Mouse (Mus musculus): ENCODE measurements around the gene A930018P22Rik. TPM values are rescaled to one million over a fixed set of nuclear protein-coding genes. Genes with fewer than 3 reads are reported as not detected.

Gene A930018P22Rik
- polyA plus RNA-seq, 1 experiment, result 0.42 TPM

- no peak for TF ChIP-seq GATA1 (IDR thresholded peaks at IDR 0.05; ENCODE audit: low read length)
These were observed 28.2 kb downstream of the A930018P22Rik start for GRCm38 (mm10) chr2:104150608-104151397.

DNA sequence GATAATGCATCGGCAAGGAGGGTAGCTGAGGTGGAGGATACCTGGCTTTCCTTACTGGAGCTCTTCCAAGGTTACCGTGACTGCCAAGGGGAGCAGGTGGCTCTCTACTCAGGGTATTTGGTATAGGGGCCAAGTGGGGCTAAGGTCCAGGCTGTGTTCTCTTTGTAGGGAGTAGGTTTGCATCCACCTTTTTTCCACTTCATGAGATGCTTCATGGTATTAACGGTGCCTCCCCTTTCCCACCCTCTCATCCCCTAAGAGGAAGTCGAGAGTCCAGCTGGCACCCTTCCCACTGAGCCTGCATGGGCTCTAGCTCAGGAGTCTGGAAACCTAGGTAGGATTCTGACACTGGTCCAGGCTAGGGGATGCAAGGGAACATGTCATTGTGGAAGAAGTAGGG is 30.8 kb downstream of the A930018P22Rik start:
- no peak for TF ChIP-seq GATA1 (IDR thresholded peaks at IDR 0.05; ENCODE audit: low read length)

DNA sequence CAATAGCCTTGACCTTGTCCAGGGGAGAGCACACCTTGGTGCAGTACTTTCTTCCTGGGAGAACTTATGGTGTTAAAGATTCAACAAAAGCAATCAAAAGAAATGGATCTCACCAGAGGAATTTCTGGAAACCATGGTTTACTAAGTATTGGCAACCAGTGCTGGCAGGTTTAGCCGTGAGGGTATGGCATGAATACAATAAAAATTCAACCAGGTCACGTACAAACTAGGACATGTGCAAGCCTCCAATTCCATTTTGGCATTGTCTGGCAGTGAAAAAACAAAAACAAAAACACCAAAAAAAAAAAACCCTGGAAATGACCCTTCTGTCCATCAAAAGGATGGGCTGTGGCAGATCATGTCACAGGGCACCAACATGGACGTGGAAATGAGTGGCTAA is 31.3 kb downstream of the A930018P22Rik start:
- no peak for TF ChIP-seq GATA1 (IDR thresholded peaks at IDR 0.05; ENCODE audit: low read length)

DNA sequence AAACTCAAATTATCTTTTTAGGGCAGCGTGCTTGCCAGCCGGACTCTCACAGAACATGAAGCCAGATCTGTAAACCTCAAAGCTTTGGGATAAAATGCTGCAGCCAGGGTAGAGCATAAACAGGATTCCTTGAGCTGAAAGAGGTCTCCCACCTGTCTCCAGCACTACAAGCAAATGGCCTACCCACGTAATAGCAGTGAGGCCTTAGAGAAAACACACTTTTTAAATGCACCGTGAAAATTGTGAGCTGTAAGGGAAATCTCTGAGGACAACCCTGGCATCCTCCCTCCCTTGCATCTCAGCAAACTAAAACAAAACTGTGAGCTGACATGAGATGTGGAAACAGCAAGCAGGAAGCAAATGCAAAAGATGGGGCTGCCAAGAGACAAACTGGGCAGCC is 35.3 kb downstream of the A930018P22Rik start:
- no peak for TF ChIP-seq GATA1 (IDR thresholded peaks at IDR 0.05; ENCODE audit: low read length)

DNA sequence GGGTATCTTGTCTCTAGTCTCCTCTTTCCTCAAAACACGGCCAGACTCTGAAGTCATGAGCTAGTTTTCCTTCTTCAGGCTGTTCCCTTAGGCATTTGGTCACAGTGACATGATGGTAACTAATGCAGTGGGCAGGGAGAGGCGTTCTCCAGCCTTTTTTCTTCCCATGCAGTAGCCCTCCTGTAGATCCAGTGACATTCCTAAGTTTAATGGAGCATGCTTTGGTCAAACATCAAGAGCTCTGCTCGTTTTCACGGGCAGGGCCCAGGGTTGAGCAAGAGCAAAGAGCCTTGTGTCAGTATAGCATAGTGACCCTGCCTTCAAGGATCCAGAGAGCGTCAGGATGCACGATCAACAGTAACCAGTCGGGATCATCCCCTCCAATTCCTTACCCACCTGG is 40.8 kb downstream of the A930018P22Rik start:
- no peak for TF ChIP-seq GATA1 (IDR thresholded peaks at IDR 0.05; ENCODE audit: low read length)

DNA sequence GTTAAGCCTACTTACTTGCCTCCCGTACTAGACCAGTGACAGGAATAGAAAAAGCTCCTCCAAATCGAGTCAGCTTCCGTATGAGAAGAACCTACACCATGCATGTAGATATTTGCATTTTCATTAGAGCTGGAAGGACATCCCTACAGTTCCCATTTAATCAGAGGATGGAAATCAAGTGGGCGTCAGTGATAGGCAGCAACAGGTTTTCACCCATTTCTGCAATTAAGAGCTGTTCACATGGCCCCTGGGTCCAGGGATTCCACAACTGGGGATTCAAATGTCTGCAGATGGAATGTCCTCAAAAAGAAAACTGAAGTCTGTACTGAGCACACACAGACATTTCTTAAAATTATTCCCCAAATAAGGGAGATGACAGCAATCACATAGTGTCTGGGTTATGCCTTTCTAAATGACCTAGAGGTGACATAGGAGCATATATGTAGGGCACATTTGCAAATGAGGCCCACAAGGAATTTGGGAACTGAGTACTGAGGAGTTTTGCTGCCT is 41.5 kb downstream of the A930018P22Rik start:
- TF ChIP-seq GATA1 (IDR thresholded peaks at IDR 0.05; ENCODE audit: low read length), result no peak

GRCm38 (mm10) chr2:104165631-104166030 is 43.1 kb downstream of the A930018P22Rik start:
- no peak for TF ChIP-seq GATA1 (IDR thresholded peaks at IDR 0.05; ENCODE audit: low read length)

- TF ChIP-seq GATA1 (IDR thresholded peaks at IDR 0.05; ENCODE audit: low read length), result no peak
These were observed 45.2 kb downstream of the A930018P22Rik start for GRCm38 (mm10) chr2:104167765-104168164.

GRCm38 (mm10) chr2:104168186-104168896 is 45.8 kb downstream of the A930018P22Rik start:
- TF ChIP-seq GATA1 (IDR thresholded peaks at IDR 0.05; ENCODE audit: low read length), result no peak

- TF ChIP-seq GATA1 (IDR thresholded peaks at IDR 0.05; ENCODE audit: low read length), result no peak
These were observed 50.3 kb downstream of the A930018P22Rik start for GRCm38 (mm10) chr2:104172695-104173348.

GRCm38 (mm10) chr2:104173431-104173830 is 50.9 kb downstream of the A930018P22Rik start:
- no peak for TF ChIP-seq GATA1 (IDR thresholded peaks at IDR 0.05; ENCODE audit: low read length)

Other genes with a start within 250 kb of the A930018P22Rik start
- gene Lmo2, start 164.8 kb upstream of the A930018P22Rik start, polyA plus RNA-seq (2012), result 582 and 771 TPM in 2 replicates
- 11.0 and 12.8 TPM in 2 replicates for gene Fbxo3, start 95.0 kb upstream of the A930018P22Rik start, polyA plus RNA-seq (2012)
- gene 4931422A03Rik, start 94.4 kb upstream of the A930018P22Rik start, polyA plus RNA-seq (2012), result not detected in 2 replicates
- not detected in 2 replicates for gene Gm10912, start 56.9 kb upstream of the A930018P22Rik start, polyA plus RNA-seq (2012)
- gene Gm10799, start 54.2 kb upstream of the A930018P22Rik start, polyA plus RNA-seq (2012), result not detected in 2 replicates
- not detected in 2 replicates for gene Cd59b, start 52.9 kb upstream of the A930018P22Rik start, polyA plus RNA-seq (2012)
- gene Cd59a, start 27.0 kb upstream of the A930018P22Rik start, polyA plus RNA-seq (2012), result not detected in 2 replicates

All from G1E-ER4 (cell line).